Mouse (Mus musculus): ENCODE results near the gene Ttll10. TPM values are rescaled to one million over a fixed set of nuclear protein-coding genes. Genes with fewer than 3 reads are reported as not detected.

The Ttll10 gene
- polyA plus RNA-seq, 1 experiment = 641 TPM

DNA sequence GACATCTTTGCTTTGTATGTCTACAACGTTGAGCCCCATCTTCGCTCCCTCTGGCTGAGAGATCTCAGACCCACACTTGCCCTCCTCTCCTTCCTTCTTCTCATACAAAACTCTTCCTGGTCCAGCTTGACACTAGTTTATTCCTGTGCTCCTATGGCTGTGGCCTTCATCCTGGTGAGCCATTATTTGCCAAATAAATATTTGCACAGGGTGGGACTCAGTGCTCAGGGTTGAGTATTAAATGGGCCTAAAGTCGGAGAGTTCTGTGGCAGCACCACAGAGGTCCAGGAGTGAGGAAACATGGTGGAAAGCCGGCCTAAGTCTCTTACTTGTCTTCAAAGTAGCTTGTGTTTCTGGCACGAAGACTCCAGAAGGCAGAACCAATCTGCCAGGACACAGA lies 34.5 kb upstream of the Ttll10 start:
- H3K4me1 ChIP-seq (ENCODE audit: control insufficient read depth, insufficient read depth, low read length) = no peaks in the 10 kb centered on the region
- TF ChIP-seq POLR2A (IDR thresholded peaks at IDR 0.05; ENCODE audit: control insufficient read depth, low read depth, low read length) = no peak
- no peak for TF ChIP-seq CTCF (IDR thresholded peaks at IDR 0.05; ENCODE audit: control insufficient read depth, insufficient read depth, insufficient replicate concordance, low read depth, low read length)
- no peak overlapping the region; the same call in 1 of the 2 replicates for H3K27ac ChIP-seq (ENCODE audit: control insufficient read depth, insufficient read depth, low read depth, low read length)
- H3K27me3 ChIP-seq (ENCODE audit: control insufficient read depth, insufficient read depth, low read length) = no peaks in the 10 kb centered on the region
- H3K36me3 ChIP-seq (ENCODE audit: control insufficient read depth, insufficient read depth, low read length) = no peaks in the 10 kb centered on the region
- no peak overlapping the region for H3K4me3 ChIP-seq (ENCODE audit: control insufficient read depth, low read depth, low read length)

DNA sequence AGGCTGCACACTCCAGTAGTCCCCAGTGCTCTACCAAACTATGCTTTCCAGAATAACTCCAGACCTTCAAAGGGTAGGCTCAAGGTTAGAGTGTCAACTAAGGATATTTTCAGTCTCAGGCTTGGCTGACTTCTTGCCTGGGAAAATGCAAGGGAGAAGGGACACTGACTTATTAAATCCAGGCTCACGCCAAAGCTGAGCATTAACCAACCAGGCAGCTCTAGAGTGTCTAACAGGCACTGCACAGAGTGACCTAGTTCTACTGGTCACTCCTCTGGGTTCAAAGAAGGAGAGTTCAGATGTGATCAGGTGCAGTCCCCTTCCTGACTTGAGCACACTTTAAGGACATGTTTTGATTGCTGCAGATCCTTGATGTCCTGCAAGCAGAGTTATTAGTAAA lies 33.6 kb upstream of the Ttll10 start:
- Histone ChIP-seq H3K27ac (ENCODE audit: control insufficient read depth, insufficient read depth, low read depth, low read length) (no peak overlapping the region), H3K27me3 (ENCODE audit: control insufficient read depth, insufficient read depth, low read length) (no peaks in the 10 kb centered on the region), H3K36me3 (ENCODE audit: control insufficient read depth, insufficient read depth, low read length) (no peaks in the 10 kb centered on the region), H3K4me1 (ENCODE audit: control insufficient read depth, insufficient read depth, low read length) (no peaks in the 10 kb centered on the region), H3K4me3 (ENCODE audit: control insufficient read depth, low read depth, low read length) (no peak overlapping the region)
- no peak for TF ChIP-seq POLR2A (IDR thresholded peaks at IDR 0.05; ENCODE audit: control insufficient read depth, low read depth, low read length)
- TF ChIP-seq CTCF (IDR thresholded peaks at IDR 0.05; ENCODE audit: control insufficient read depth, insufficient read depth, insufficient replicate concordance, low read depth, low read length) = no peak

DNA sequence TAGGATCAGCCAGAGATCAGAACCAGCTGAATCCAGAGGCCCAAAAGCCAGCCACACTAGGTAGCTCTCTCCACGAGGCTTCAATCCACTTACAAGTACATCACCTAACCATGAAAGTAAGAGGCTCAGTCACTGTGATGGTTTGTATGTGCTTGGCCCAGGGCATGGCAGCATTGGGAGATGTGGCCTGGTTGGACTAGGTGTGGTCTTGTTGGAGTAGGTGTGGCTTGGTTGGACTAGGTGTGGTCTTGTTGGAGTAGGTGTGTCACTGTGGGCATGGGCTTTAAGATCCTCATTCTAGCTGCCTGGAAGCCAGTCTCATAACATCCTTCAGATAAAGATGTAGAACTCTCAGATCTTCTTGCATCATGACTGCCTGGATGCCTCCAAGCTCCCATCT lies 32.0 kb upstream of the Ttll10 start:
- TF ChIP-seq CTCF (IDR thresholded peaks at IDR 0.05; ENCODE audit: control insufficient read depth, insufficient read depth, insufficient replicate concordance, low read depth, low read length) (no peak), POLR2A (IDR thresholded peaks at IDR 0.05; ENCODE audit: control insufficient read depth, low read depth, low read length) (no peak)
- Histone ChIP-seq H3K36me3 (ENCODE audit: control insufficient read depth, insufficient read depth, low read length) (no peaks in the 10 kb centered on the region), H3K4me1 (ENCODE audit: control insufficient read depth, insufficient read depth, low read length) (no peaks in the 10 kb centered on the region), H3K27me3 (ENCODE audit: control insufficient read depth, insufficient read depth, low read length) (no peaks in the 10 kb centered on the region), H3K4me3 (ENCODE audit: control insufficient read depth, low read depth, low read length) (no peak overlapping the region), H3K27ac (ENCODE audit: control insufficient read depth, insufficient read depth, low read depth, low read length) (no peak overlapping the region)

DNA sequence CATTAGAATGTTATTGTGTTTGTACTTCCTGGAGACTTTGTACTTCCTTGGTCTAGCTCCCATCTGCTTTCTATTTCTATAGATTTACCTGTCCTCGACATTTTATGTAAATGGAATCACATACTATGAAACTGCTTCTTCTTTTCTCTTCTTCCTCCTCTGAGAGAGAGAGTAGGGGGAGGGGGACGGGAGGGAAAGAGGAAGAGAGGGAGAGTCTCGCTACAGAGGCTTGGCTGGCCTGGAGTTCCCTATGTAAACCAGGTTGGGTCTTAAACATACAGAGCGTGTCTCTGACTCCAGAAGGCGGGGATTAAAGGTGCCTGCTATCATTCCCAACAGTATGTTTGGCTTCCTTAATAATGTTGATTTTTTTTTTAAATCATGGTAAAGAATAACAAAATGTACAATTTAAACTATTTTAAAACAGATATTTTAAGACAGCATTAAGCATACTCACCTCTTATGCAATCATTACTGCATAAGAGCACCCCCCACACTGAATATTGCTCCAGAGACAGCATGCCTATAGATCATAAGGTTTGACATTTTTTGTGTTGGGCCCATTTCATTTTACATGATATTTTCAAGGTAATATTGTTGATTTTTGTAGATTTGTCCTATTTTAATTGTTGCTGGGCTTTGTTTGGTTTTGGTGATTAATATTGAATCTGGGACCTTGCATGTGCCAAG lies 28.3 kb upstream of the Ttll10 start:
- H3K4me3 ChIP-seq (ENCODE audit: control insufficient read depth, low read depth, low read length) = no peak overlapping the region
- no peaks in the 10 kb centered on the region for H3K36me3 ChIP-seq (ENCODE audit: control insufficient read depth, insufficient read depth, low read length)
- H3K27me3 ChIP-seq (ENCODE audit: control insufficient read depth, insufficient read depth, low read length) = no peaks in the 10 kb centered on the region
- H3K27ac ChIP-seq (ENCODE audit: control insufficient read depth, insufficient read depth, low read depth, low read length) = no peak overlapping the region
- peaks cover 14% of the 10 kb centered on the region for H3K4me1 ChIP-seq (ENCODE audit: control insufficient read depth, insufficient read depth, low read length)
- no peak for TF ChIP-seq CTCF (IDR thresholded peaks at IDR 0.05; ENCODE audit: control insufficient read depth, insufficient read depth, insufficient replicate concordance, low read depth, low read length)

GRCm38 (mm10) chr4:156085256-156085655 lies 26.0 kb upstream of the Ttll10 start:
- peaks cover 14% of the 10 kb centered on the region for H3K4me1 ChIP-seq (ENCODE audit: control insufficient read depth, insufficient read depth, low read length)
- TF ChIP-seq CTCF (IDR thresholded peaks at IDR 0.05; ENCODE audit: control insufficient read depth, insufficient read depth, insufficient replicate concordance, low read depth, low read length) (no peak), POLR2A (IDR thresholded peaks at IDR 0.05; ENCODE audit: control insufficient read depth, low read depth, low read length) (no peak)
- H3K4me3 ChIP-seq (ENCODE audit: control insufficient read depth, low read depth, low read length) = no peak overlapping the region
- no peaks in the 10 kb centered on the region for H3K27me3 ChIP-seq (ENCODE audit: control insufficient read depth, insufficient read depth, low read length)
- no peaks in the 10 kb centered on the region for H3K36me3 ChIP-seq (ENCODE audit: control insufficient read depth, insufficient read depth, low read length)
- H3K27ac ChIP-seq (ENCODE audit: control insufficient read depth, insufficient read depth, low read depth, low read length) = peak overlapping the region; percentile 77

DNA sequence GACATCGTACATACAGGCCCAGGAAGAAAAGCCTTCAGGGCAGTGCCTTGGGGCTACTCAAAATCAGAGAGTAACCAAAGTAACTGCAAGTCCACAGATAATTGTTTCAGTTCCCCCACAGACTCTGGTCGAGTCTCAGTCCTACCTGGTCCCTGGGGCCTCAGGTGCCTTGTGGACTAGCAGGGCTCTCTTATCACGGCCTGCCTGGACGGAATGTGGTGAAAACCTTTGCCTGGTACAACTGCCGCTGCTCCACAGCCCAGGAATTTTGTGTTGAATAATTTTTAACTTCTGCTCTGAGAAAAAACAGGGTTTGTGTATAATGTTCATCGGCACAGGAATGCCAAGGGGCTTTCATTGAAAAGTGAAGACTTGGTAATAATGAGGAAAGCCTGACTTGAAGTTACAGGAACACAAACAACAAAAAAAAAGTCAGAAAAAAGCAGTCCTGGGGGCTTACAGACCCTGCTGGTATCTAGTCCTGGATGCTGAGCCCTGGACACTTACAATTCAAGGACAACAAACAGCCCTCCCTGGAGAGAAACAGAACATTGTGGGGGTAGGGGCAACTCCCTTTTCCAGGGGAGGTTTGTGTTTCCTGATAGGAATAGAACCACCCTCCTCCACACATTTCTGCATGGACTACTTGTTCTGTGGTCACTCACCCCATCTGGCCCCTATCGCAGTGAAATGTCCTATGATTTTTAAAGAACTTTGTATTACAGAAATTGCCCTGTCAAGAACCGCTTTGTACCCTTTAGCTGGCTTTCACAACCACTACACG lies 25.1 kb upstream of the Ttll10 start:
- H3K27ac ChIP-seq (ENCODE audit: control insufficient read depth, insufficient read depth, low read depth, low read length) = peak overlapping the region; percentile 78
- no peaks in the 10 kb centered on the region for H3K36me3 ChIP-seq (ENCODE audit: control insufficient read depth, insufficient read depth, low read length)
- no peak for TF ChIP-seq POLR2A (IDR thresholded peaks at IDR 0.05; ENCODE audit: control insufficient read depth, low read depth, low read length)
- no peak for TF ChIP-seq CTCF (IDR thresholded peaks at IDR 0.05; ENCODE audit: control insufficient read depth, insufficient read depth, insufficient replicate concordance, low read depth, low read length)
- no peak overlapping the region for H3K4me3 ChIP-seq (ENCODE audit: control insufficient read depth, low read depth, low read length)
- H3K27me3 ChIP-seq (ENCODE audit: control insufficient read depth, insufficient read depth, low read length) = no peaks in the 10 kb centered on the region
- H3K4me1 ChIP-seq (ENCODE audit: control insufficient read depth, insufficient read depth, low read length) = peaks cover 14% of the 10 kb centered on the region

DNA sequence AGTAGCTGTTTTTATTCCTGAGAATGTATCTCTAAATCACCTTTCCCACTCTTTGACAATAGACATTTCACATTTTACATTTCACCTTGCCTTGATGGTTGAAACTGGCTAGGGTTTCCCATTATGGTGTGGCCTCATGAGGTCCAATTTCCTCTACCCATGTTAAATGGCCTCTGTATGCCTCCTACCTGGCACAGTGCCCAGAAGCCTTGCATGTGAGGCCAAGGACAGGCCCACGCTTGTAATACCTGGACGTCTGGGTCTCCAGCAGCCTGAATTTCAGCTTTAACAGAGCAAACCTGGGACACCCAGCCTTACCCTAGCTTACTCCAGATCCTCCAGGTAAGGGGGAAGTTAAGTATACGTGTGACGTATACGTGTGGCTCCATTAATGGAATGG lies 24.1 kb upstream of the Ttll10 start:
- peak overlapping the region; percentile 78 for H3K27ac ChIP-seq (ENCODE audit: control insufficient read depth, insufficient read depth, low read depth, low read length)
- no peak for TF ChIP-seq CTCF (IDR thresholded peaks at IDR 0.05; ENCODE audit: control insufficient read depth, insufficient read depth, insufficient replicate concordance, low read depth, low read length)
- no peak for TF ChIP-seq POLR2A (IDR thresholded peaks at IDR 0.05; ENCODE audit: control insufficient read depth, low read depth, low read length)
- no peaks in the 10 kb centered on the region for H3K36me3 ChIP-seq (ENCODE audit: control insufficient read depth, insufficient read depth, low read length)
- no peaks in the 10 kb centered on the region for H3K27me3 ChIP-seq (ENCODE audit: control insufficient read depth, insufficient read depth, low read length)
- no peak overlapping the region for H3K4me3 ChIP-seq (ENCODE audit: control insufficient read depth, low read depth, low read length)
- H3K4me1 ChIP-seq (ENCODE audit: control insufficient read depth, insufficient read depth, low read length) = peaks cover 14% of the 10 kb centered on the region

Measured in testis, adult 2 months (tissue).